Mouse (Mus musculus): ENCODE results near the gene Sgsm2. TPM values are rescaled to one million over a fixed set of nuclear protein-coding genes. Genes with fewer than 3 reads are reported as not detected.

Gene Sgsm2
- 18.8 and 20.8 TPM in 2 replicates for polyA plus RNA-seq (2015; fragmentation: Nextera tagmentation; extraction: Ambion mirVana)

DNA sequence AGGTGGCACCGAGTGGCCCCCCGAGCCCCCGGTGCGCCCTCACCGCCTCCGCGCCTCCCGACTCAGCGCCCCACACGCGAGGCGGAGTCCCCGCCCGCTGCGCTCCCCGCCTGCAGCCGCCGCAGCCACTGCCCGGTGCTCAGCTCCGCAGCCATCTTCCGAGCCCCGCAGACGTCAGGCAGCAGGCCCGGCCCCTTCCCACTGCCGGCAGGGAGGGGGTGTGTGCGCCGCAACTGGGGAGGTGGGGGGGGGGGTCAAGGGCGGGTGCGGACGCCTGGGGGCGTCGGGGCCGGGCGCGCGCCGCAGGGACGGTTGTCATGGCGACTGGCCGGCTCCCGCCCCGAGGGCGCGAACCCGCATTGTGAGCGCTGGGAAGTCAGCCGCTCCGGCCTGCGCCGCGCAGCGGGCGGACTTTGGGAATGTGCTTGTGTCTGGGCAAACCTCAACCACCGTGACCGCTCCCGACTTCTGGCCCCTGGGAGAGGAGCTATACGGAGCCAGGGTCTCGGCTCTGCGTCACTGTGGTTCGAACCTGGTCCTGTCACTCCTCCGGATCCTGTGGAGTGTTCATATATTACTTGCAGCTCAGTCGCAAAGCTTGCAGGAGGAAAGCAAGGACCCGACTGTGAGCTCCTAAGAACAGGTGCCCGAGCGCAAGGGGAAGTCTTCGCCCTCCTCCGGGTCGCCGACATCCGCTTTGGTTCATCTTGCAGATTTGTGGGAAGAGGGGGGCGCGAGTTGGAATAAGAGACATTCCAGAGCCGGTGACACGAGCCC is at the start of gene Sgsm2:
TSS of gene Sgsm2 (minus strand) at position 160 of the 777 bp plus-strand sequence.
- no peaks in the 10 kb centered on the region for H3K9me3 ChIP-seq

DNA sequence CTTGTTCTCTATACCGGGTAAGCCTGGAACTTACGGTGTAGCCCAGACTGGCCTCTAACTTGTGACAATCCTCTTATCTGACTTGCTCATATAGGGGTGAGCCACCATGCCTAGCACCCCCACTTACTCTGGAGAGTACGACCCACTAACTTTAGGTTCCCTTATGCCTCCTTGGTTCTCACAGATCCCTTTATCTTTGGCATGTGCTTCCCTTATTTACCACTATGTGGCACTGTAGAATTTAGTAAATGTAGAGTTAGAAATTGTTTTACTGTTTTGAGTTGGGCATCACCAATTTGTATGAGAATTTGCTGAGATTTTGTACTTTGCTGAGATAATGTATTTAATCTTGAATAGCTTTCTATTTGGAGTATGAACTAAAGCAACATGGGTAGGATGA is 49.5 kb upstream of the Sgsm2 start:
- 70% methylated on average over 3 of the region's 3 CpGs for WGBS
- Histone ChIP-seq H3K9me3 (no peaks in the 10 kb centered on the region), H3K4me1 (replicated peaks) (no peaks in the 10 kb centered on the region), H3K4me2 (replicated peaks) (no peak overlapping the region), H3K4me3 (replicated peaks) (no peak overlapping the region), H3K27ac (no peak overlapping the region), H3K27me3 (no peaks in the 10 kb centered on the region), H3K9ac (replicated peaks) (no peak overlapping the region), H3K36me3 (peaks cover 36% of the 10 kb centered on the region)
- ATAC-seq = no peak

More for the DNA sequence above, at the start of gene Sgsm2:
- Histone ChIP-seq H3K36me3 (peaks cover 24% of the 10 kb centered on the region), H3K27me3 (no peaks in the 10 kb centered on the region), H3K4me3 (replicated peaks) (peak within 1 kb of the TSS; percentile 91), H3K27ac (peak within 1 kb of the TSS; percentile 94), H3K4me1 (replicated peaks) (peaks cover 40% of the 10 kb centered on the region), H3K9ac (replicated peaks) (peak within 1 kb of the TSS; percentile 91), H3K4me2 (replicated peaks) (peak within 1 kb of the TSS; percentile 83)
- under 1% methylated on average over 74 of the region's 74 CpGs for WGBS
- peak; percentile 82 for ATAC-seq

DNA sequence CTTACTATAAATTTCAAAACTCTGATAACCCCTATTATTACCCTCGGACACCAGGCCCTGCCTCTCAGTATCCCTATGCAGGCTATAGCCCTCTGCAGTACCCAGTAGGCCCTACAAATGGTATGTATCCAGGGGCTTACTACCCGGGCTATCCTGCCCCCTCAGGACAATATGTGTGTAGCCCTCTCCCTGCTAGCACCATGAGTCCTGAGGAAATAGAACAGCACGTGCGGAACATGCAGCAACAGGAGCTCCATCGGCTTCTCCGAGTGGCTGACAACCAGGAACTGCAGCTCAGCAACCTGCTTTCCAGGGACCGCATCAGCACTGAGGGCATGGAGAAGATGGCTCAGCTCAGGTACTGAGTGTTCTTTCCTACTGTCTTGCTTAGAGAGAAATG is 33.5 kb upstream of the Sgsm2 start:
- no peak for ATAC-seq
- peaks cover 54% of the 10 kb centered on the region for H3K36me3 ChIP-seq
- H3K27ac ChIP-seq = no peak overlapping the region
- H3K9me3 ChIP-seq = no peaks in the 10 kb centered on the region
- H3K27me3 ChIP-seq = no peaks in the 10 kb centered on the region
- peaks cover 15% of the 10 kb centered on the region for H3K4me1 ChIP-seq (replicated peaks)
- H3K9ac ChIP-seq (replicated peaks) = no peak overlapping the region
- no peak overlapping the region for H3K4me2 ChIP-seq (replicated peaks)
- WGBS = 96% methylated on average over 7 of the region's 7 CpGs
- no peak overlapping the region for H3K4me3 ChIP-seq (replicated peaks)

DNA sequence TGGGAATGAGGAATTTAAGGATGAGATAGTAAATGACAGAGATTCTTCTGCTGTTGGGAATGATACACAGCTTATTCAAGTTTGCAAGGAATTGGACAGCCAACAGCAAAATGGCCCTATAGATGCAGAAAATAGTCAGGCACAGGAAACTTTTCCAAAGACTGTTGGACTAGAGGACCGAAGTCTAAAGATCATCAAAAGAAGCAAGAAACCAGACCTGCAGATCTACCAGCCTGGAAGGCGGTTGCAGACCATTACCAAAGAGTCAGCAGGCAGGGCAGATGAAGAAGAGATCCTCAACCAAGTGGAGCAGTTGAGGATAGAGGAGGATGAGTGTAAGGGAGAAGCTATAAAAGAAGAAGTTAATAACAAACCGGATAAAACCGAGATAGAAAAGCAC is 32.3 kb upstream of the Sgsm2 start:
- Histone ChIP-seq H3K4me1 (replicated peaks) (peaks cover 24% of the 10 kb centered on the region), H3K9ac (replicated peaks) (no peak overlapping the region), H3K27ac (no peak overlapping the region), H3K9me3 (no peaks in the 10 kb centered on the region), H3K36me3 (peaks cover 41% of the 10 kb centered on the region), H3K27me3 (no peaks in the 10 kb centered on the region), H3K4me3 (replicated peaks) (no peak overlapping the region), H3K4me2 (replicated peaks) (no peak overlapping the region)
- no peak for ATAC-seq
- WGBS = 94% methylated on average over 4 of the region's 4 CpGs

DNA sequence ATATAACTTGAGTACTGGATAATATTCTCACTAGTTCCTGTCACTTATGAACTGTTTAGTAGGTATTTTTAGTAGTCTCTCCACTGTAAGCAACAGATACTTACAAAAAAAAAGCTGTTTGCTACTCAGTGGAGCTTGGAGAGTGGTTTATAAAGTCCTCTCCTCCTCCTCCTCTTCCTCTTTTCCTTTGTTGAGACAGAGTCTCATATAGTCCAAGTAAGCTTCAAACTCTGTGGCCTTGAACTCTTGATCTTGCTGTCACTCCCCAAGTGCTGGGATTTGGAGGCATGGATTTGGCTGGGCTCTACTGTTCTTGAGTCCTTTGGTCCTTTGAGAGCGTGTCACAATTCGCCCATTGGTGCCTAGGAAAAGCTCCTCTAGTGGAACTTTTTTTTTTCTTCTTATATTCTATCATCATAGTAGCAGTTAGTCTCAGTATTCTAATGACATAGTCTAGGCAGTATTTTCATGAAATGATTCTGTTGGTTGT is 30.4 kb upstream of the Sgsm2 start:
- WGBS = 90% methylated on average over 2 of the region's 2 CpGs
- H3K4me2 ChIP-seq (replicated peaks) = 0 out of 2 replicates have a peak overlapping the region, but pooled peaks have one; percentile 9

DNA sequence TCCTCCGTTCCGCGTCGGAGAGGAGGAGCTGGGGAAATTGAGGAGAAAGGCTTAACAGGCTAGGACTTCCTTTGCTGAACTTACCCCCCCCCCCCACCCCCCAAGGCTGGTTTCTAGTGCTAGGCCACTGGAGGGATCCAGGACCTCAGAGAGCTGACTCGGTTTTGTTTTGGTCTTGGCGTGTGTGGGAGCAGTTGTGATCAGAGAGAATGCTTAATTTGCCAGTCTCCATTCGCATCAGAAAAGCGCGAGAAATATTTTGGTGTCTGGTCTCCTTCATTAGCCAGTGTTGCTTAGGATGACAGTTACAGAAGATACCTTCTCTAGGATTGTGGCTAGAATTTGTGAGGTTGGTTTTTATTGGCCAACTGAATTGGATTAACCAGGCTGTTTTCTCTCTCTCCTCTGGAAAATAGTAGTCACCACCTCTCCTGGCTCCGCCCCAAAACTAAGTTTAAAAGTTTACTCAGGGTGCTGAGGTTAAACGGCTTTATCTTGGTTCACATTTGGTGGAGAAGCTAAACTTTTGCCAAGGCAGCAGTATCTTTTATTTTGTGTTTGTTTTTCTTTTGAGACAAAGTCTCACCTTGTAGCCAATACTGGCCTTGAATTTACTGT is 29.6 kb upstream of the Sgsm2 start:
- H3K27me3 ChIP-seq = no peaks in the 10 kb centered on the region
- WGBS = 10% methylated on average over 11 of the region's 11 CpGs
- peaks cover 19% of the 10 kb centered on the region for H3K36me3 ChIP-seq
- peak overlapping the region; percentile 81 for H3K9ac ChIP-seq (replicated peaks)
- no peak for ATAC-seq
- peak overlapping the region; percentile 66 for H3K4me3 ChIP-seq (replicated peaks)
- H3K9me3 ChIP-seq = no peaks in the 10 kb centered on the region
- H3K4me2 ChIP-seq (replicated peaks) = peak overlapping the region; percentile 71
- peaks cover 25% of the 10 kb centered on the region for H3K4me1 ChIP-seq (replicated peaks)
- peak overlapping the region; percentile 96 for H3K27ac ChIP-seq

More for the DNA sequence above, 30.4 kb upstream of the Sgsm2 start:
- Histone ChIP-seq H3K27me3 (no peaks in the 10 kb centered on the region), H3K4me3 (replicated peaks) (0 out of 2 replicates have a peak overlapping the region, but pooled peaks have one; percentile 9), H3K4me1 (replicated peaks) (peaks cover 25% of the 10 kb centered on the region), H3K36me3 (peaks cover 23% of the 10 kb centered on the region), H3K9me3 (no peaks in the 10 kb centered on the region), H3K9ac (replicated peaks) (no peak overlapping the region), H3K27ac (no peak overlapping the region)
- no peak for ATAC-seq

DNA sequence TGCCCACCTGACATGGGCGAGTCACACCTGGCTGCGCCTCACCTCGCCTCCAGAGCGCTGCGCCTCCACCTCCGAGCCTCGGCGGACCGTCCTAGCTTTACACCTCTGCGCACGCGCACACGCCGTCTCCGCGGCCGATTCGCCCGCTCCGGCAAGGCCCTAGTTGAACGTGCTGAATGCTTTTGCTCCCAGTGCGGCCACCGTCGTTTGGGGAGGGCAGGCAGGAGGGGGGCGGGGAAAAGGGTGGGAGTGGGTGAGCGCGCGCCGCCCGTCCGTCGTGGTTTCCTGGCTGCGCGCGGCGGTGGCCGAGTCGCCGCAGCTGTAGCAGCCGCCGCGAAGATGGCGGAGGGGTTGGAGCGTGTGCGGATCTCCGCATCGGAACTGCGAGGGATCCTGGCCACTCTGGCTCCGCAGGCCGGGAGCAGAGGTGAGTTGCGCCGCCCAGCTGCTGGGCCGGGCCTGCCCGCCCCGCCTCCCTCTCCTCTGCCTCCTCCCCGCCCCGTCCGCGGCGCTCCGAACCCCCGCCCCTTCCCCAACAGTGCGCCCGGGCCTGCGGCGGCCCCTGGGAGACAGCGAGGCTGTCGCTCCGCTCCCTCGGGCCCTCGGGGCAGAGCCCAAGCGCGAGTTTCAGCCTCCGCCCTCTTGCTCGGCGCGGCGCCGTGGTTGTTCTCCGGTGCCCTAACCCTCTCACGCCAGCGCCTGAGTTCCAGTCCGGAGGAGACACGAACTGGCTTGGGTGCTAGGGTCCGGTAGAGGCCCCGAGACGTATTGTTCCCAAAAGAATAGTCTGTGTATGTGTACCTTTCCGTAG is 28.9 kb upstream of the Sgsm2 start, which contains the start of the genes Smg6 and Srr:
TSS of gene Smg6 (plus strand) at position 247 of the 811 bp plus-strand sequence.
TSS of gene Srr (minus strand) at position 372 of the 811 bp plus-strand sequence.
- Histone ChIP-seq H3K27me3 (no peaks in the 10 kb centered on the region), H3K27ac (peak within 1 kb of the TSS; percentile 96), H3K4me2 (replicated peaks) (peak within 1 kb of the TSS; percentile 71), H3K36me3 (peaks cover 14% of the 10 kb centered on the region), H3K4me1 (replicated peaks) (peaks cover 25% of the 10 kb centered on the region), H3K9ac (replicated peaks) (peak within 1 kb of the TSS; percentile 81), H3K4me3 (replicated peaks) (peak within 1 kb of the TSS; percentile 66), H3K9me3 (no peaks in the 10 kb centered on the region)
- under 1% methylated on average over 71 of the region's 88 CpGs for WGBS
- peak; percentile 96 for ATAC-seq

DNA sequence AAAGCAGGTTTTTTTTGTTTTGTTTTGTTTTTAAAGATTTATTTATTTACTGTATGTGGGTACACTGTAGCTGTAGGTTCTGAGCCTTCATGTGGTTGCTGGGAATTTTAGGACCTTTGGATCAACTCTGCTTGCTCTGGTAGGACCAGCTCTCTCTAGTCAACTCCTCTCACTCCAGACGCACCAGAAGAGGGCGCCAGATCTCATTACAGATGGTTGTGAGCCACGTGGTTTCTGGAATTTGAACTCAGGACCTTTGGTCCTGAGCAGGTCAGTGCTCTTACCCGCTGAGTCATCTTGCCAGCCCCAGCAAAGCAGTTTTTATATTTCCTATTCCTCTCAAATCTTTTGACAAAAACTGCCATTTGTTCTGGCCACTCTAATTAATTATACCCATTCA is 27.3 kb upstream of the Sgsm2 start:
- peaks cover 25% of the 10 kb centered on the region for H3K4me1 ChIP-seq (replicated peaks)
- no peak for ATAC-seq
- no peak overlapping the region for H3K4me3 ChIP-seq (replicated peaks)
- no peaks in the 10 kb centered on the region for H3K27me3 ChIP-seq
- H3K9me3 ChIP-seq = no peaks in the 10 kb centered on the region
- WGBS = 66% methylated on average over 4 of the region's 4 CpGs
- H3K4me2 ChIP-seq (replicated peaks) = no peak overlapping the region
- no peak overlapping the region for H3K27ac ChIP-seq
- peaks cover 2% of the 10 kb centered on the region for H3K36me3 ChIP-seq
- H3K9ac ChIP-seq (replicated peaks) = no peak overlapping the region

DNA sequence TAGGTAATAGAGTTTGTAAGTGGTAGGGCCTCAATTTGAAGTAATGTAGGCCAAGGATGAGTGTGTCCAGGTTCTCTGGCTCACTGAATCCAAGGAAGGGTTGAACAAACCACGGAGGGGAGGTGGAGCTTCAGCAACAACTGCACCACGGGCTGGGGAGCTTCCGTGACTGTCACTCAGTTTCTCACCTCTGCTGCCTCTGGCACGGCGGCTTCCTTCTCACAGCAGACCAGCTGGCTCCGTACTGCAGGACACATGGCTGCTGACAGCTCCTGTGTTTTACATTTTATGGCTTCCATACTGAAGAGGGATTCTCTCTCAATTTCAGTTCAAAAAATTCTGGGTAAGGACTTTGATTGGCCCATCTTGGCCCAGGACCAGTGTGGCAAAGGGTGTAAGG is 22.4 kb upstream of the Sgsm2 start:
- Histone ChIP-seq H3K4me1 (replicated peaks) (peaks cover 2% of the 10 kb centered on the region; the same call in 1 of the 2 replicates), H3K4me3 (replicated peaks) (no peak overlapping the region), H3K27me3 (no peaks in the 10 kb centered on the region), H3K9me3 (no peaks in the 10 kb centered on the region), H3K27ac (no peak overlapping the region), H3K36me3 (peaks cover 18% of the 10 kb centered on the region), H3K4me2 (replicated peaks) (no peak overlapping the region), H3K9ac (replicated peaks) (no peak overlapping the region)
- no peak for ATAC-seq
- 90% methylated on average over 6 of the region's 6 CpGs for WGBS

DNA sequence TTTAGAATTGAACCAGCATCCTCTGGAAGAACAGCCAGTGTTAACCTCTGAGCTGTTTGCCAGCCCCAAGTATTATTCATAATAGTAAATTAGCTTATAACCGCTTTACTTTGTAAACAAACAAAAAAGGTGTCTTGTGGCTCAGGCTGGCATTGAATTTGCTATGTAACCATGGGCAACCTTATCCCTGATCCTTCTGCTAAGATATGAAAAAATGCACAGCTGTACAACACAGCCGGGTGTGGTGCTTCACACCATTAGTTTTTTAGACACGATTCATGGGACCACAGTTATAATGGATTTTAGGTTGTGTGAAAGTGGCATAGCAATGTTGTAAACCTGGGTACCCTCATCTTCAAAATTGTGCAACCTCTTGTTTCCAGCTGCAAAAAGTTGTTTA is 15.6 kb upstream of the Sgsm2 start:
- H3K36me3 ChIP-seq = peaks cover 38% of the 10 kb centered on the region
- H3K4me2 ChIP-seq (replicated peaks) = no peak overlapping the region
- no peak overlapping the region for H3K9ac ChIP-seq (replicated peaks)
- H3K4me3 ChIP-seq (replicated peaks) = no peak overlapping the region
- WGBS = 88% methylated on average over 3 of the region's 3 CpGs
- ATAC-seq = no peak
- H3K4me1 ChIP-seq (replicated peaks) = no peaks in the 10 kb centered on the region
- H3K27me3 ChIP-seq = no peaks in the 10 kb centered on the region
- no peak overlapping the region for H3K27ac ChIP-seq
- H3K9me3 ChIP-seq = no peaks in the 10 kb centered on the region

DNA sequence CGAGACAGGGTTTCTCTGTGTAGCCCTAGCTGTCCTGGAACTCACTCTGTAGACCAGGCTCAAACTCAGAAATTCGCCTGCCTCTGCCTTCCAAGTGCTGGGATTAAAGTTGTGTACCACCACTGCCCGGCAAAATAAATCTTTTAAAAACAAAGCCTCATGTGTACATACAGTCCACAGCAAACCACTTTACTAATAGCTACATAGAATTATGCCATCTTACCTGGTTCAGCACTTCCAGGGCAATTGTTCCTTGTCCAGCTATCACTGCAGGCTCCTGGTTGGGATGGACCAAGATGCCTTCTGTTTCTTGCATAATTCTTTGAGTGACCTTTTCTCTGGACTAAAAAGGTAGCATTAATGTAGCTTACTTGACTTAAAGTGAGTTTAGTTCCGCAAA is 13.1 kb upstream of the Sgsm2 start:
- Histone ChIP-seq H3K27me3 (no peaks in the 10 kb centered on the region), H3K9ac (replicated peaks) (no peak overlapping the region), H3K36me3 (peaks cover 60% of the 10 kb centered on the region), H3K4me1 (replicated peaks) (no peaks in the 10 kb centered on the region), H3K4me2 (replicated peaks) (no peak overlapping the region), H3K4me3 (replicated peaks) (no peak overlapping the region), H3K9me3 (no peaks in the 10 kb centered on the region), H3K27ac (no peak overlapping the region)
- 93% methylated on average over 4 of the region's 4 CpGs for WGBS
- ATAC-seq = no peak
